Mouse (Mus musculus): ENCODE results near the gene Anxa6. TPM values are rescaled to one million over a fixed set of nuclear protein-coding genes. Genes with fewer than 3 reads are reported as not detected.

The Anxa6 gene
- total and polyA plus RNA-seq, 3 experiments: 47.0 to 49.4 TPM; not detected in 1

DNA sequence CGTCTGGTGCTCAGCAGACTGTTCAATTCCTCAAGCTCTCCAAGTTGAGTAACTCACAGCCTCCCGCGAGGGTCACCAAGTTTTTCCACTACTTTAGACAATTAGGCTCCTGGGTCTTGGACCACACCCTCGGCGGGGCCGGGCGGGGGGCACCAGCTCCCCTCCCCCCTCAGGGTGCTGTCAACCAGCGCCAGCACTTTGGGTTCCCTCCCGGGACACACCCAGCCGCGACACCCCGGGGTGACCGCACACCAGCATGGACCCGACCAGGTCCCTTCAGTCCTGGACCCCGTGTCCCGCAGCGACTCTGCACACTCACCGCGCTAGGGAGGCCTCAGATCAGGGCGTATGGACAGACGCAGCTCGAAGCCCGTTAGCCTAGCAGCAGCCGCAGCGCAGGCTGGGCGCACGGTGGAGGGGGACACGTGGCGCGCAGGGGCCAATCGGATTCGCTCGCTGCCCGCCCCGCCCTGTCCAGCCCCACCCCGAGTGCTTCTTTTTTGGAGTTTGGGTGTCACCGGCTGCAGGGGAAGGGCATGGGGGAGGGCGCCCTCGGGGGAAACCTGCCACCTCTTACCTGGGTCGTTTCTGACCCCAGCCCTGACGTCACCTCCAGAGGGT is at the start of gene Anxa6 (continued):
- TF ChIP-seq CHD1 (IDR thresholded peaks at IDR 0.05; ENCODE audit: low read depth, low read length): no peak
- 0 out of 2 replicates have a peak, but pooled peaks have one; percentile 17 for TF ChIP-seq TBP (IDR thresholded peaks at IDR 0.05; ENCODE audit: low read depth, low read length)
- no peak for TF ChIP-seq POLR2AphosphoS5 (IDR thresholded peaks at IDR 0.05; ENCODE audit: borderline replicate concordance, low read depth, low read length)
- TF ChIP-seq MAX (IDR thresholded peaks at IDR 0.05; ENCODE audit: low read length): peak; percentile 95

- H3K27ac ChIP-seq (ENCODE audit: control insufficient read depth, low read depth, low read length): no peak overlapping the region
- no peak for DNase-seq (ENCODE audit: low read depth, low spot score)
- TF ChIP-seq TAL1 (IDR thresholded peaks at IDR 0.05; ENCODE audit: low read length): no peak
- TF ChIP-seq GATA1 (IDR thresholded peaks at IDR 0.05; ENCODE audit: low read depth, low read length): no peak
- TF ChIP-seq BHLHE40 (IDR thresholded peaks at IDR 0.05; ENCODE audit: borderline replicate concordance, low read depth, low read length): no peak
- no peak for TF ChIP-seq ZNF384 (IDR thresholded peaks at IDR 0.05; ENCODE audit: low read depth, low read length)
- TF ChIP-seq TCF12 (IDR thresholded peaks at IDR 0.05; ENCODE audit: low read depth, low read length): no peak
- TF ChIP-seq MAZ (IDR thresholded peaks at IDR 0.05; ENCODE audit: low read depth, low read length): no peak
- no peak for TF ChIP-seq RAD21 (IDR thresholded peaks at IDR 0.05; ENCODE audit: low read depth, low read length)
- TF ChIP-seq E2F4 (IDR thresholded peaks at IDR 0.05; ENCODE audit: borderline replicate concordance, low read depth, low read length): no peak
- no peak for TF ChIP-seq USF1 (IDR thresholded peaks at IDR 0.05; ENCODE audit: low read depth, low read length)
- no peak for TF ChIP-seq JUND (IDR thresholded peaks at IDR 0.05; ENCODE audit: low read depth, low read length)
- H3K36me3 ChIP-seq (ENCODE audit: control insufficient read depth in 1 of 2, insufficient read depth in 2 of 2, low read length in 2 of 2): no peaks in the 10 kb centered on the region
- no peaks in the 10 kb centered on the region for H3K9me3 ChIP-seq (replicated peaks; ENCODE audit: insufficient read depth, low read length)
- no peaks in the 10 kb centered on the region; a peak in 1 of 4 replicates for H3K4me1 ChIP-seq (ENCODE audit: control insufficient read depth in 1 of 2, insufficient read depth in 2 of 2, low read length in 2 of 2)
- H3K27me3 ChIP-seq (ENCODE audit: control insufficient read depth in 1 of 2, insufficient read depth in 2 of 2, low read length in 2 of 2): peaks cover 14 to 15% of the 10 kb centered on the region in 2 experiments
- no peak overlapping the region for H3K9ac ChIP-seq (ENCODE audit: control insufficient read depth, low read depth, low read length, poor library complexity, severe bottlenecking)
- H3K79me2 ChIP-seq (ENCODE audit: control insufficient read depth, insufficient read depth, low read length, poor library complexity): no peaks in the 10 kb centered on the region
- no peak overlapping the region for H3K4me3 ChIP-seq (ENCODE audit: control insufficient read depth in 1 of 2, insufficient read depth in 1 of 2, low read depth in 2 of 2, low read length in 2 of 2)
Observed at GRCm38 (mm10) chr11:55081206-55081605, 48.0 kb upstream of the Anxa6 start.

DNA sequence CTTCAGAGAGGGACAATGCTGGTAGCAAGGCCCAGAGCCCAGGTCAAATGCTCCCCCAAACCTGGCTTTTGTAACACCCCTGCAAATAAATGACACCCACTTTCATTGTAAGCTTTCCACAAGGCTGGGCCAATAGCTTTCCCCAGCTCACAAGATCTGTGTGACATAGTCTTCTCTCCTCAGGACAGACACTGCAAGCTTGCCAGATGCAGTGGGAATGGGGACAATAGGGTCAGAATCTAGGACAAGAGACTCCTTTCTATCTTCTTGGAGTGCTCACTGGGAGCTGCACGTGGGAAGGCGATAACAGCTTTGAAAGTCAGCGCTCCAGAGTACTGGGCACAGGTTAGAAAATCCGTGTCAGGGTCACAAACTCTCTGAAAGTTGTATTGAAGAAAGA is 45.9 kb upstream of the Anxa6 start:
- Histone ChIP-seq H3K4me3 (ENCODE audit: control insufficient read depth in 1 of 2, insufficient read depth in 1 of 2, low read depth in 2 of 2, low read length in 2 of 2) (no peak overlapping the region), H3K9ac (ENCODE audit: control insufficient read depth, low read depth, low read length, poor library complexity, severe bottlenecking) (no peak overlapping the region), H3K79me2 (ENCODE audit: control insufficient read depth, insufficient read depth, low read length, poor library complexity) (no peaks in the 10 kb centered on the region), H3K9me3 (replicated peaks; ENCODE audit: insufficient read depth, low read length) (no peaks in the 10 kb centered on the region), H3K27ac (ENCODE audit: control insufficient read depth, low read depth, low read length) (no peak overlapping the region), H3K4me1 (ENCODE audit: control insufficient read depth in 1 of 2, insufficient read depth in 2 of 2, low read length in 2 of 2) (no peaks in the 10 kb centered on the region; a peak in 1 of 4 replicates), H3K27me3 (ENCODE audit: control insufficient read depth in 1 of 2, insufficient read depth in 2 of 2, low read length in 2 of 2) (peaks cover 10 to 11% of the 10 kb centered on the region in 2 experiments), H3K36me3 (ENCODE audit: control insufficient read depth in 1 of 2, insufficient read depth in 2 of 2, low read length in 2 of 2) (no peaks in the 10 kb centered on the region)
- no peak for DNase-seq (ENCODE audit: low read depth, low spot score)
- TF ChIP-seq MYB (IDR thresholded peaks at IDR 0.05; ENCODE audit: low read depth, low read length) (no peak), POLR2A (IDR thresholded peaks at IDR 0.05; ENCODE audit: control insufficient read depth in 1 of 2, insufficient read depth in 1 of 2, low read depth in 1 of 2, low read length in 2 of 2, poor library complexity in 1 of 2) (no peak), ZKSCAN1 (IDR thresholded peaks at IDR 0.05; ENCODE audit: low read depth, low read length) (no peak)
